Mouse (Mus musculus) left cerebral cortex, postnatal 14 days (tissue): ENCODE data around the gene Olfr295. TPM values are rescaled to one million over a fixed set of nuclear protein-coding genes. Genes with fewer than 3 reads are reported as not detected.

Experiments used
- DNase-seq, 2 experiments: peaks; one replicate each; pipeline ENCODE4 v3.0.0; 2021 to 2022; ENCODE audit warnings: low spot score in 2 of 2, mixed read lengths in 1 of 2
- intact Hi-C: fragments of 180-260 bp; cut with DNase I; formaldehyde crosslinking; loops from one replicate; pipeline ENCODE4 v1.15.1; 2025
- long read RNA-seq, 2 experiments: library from polyadenylated mRNA; stranded (forward); transcript quantifications; one replicate each; pipeline ENCODE4 v2.0.0; 2021
- total RNA-seq, 2 experiments: library from RNA; stranded (reverse); gene quantifications; 2 replicates each; pipeline ENCODE4 v1.2.3; 2021

Gene Olfr295
- not detected for total RNA-seq
- long read RNA-seq, experiment 1 = 0 reads
- long read RNA-seq, experiment 2 = 0 reads

DNA sequence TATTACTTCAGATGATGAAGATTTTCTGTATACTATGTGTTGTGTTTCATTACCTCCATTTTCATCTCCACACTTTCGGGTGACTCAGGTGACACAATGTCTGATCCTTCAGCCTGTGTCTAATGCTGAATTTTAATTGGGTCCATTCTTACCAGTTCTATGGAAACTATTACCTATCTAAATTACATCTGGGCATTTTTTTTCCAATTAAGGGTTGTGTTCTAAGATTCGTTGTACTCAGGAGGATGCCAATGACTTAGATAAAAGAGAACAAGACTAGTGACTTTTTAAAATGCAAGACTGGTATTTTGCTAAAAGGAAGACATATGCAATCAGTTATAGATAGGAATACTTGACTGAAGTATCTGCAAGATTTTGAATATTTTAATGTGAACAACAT, at the start of gene Olfr295:
Gene Olfr295, plus strand, starts transcription at position 301 of the 400 bp plus-strand sequence.
- intact Hi-C loops = no loop called here
- DNase-seq = no peak

- intact Hi-C loops = no loop called here
Measured at GRCm38 (mm10) chr7:86616543-86616942, 32.9 kb downstream of the Olfr295 start, which contains the start of gene Olfr294. Gene Olfr294, minus strand, starts transcription at chr7:86616643.

More at GRCm38 (mm10) chr7:86616543-86616942, 32.9 kb downstream of the Olfr295 start, which contains the start of gene Olfr294:
- no peak for DNase-seq

Other genes starting within 250 kb of the Olfr295 start
- gene Olfr307, start 246.3 kb upstream of the Olfr295 start, total RNA-seq = not detected
- not detected for gene Olfr305, start 216.9 kb upstream of the Olfr295 start, total RNA-seq
- gene Olfr304, start 197.2 kb upstream of the Olfr295 start, total RNA-seq = not detected
- gene Olfr303, start 186.1 kb upstream of the Olfr295 start, total RNA-seq = not detected
- not detected for gene Olfr301, start 180.0 kb upstream of the Olfr295 start, total RNA-seq
- not detected for gene Olfr299, start 123.9 kb upstream of the Olfr295 start, total RNA-seq
- gene Olfr298, start 91.4 kb upstream of the Olfr295 start, total RNA-seq = not detected
- not detected for gene Olfr297, start 63.9 kb upstream of the Olfr295 start, total RNA-seq
- not detected for gene Olfr294, start 32.8 kb downstream of the Olfr295 start, total RNA-seq
- gene Olfr293, start 65.2 kb downstream of the Olfr295 start, total RNA-seq = not detected
- not detected for gene Olfr292, start 104.5 kb downstream of the Olfr295 start, total RNA-seq
- gene Folh1, start 192.1 kb downstream of the Olfr295 start, total RNA-seq = 1 to 10 TPM; 4.7 to 5.1 TPM
- not detected for gene Vmn2r77, start 211.2 kb downstream of the Olfr295 start, total RNA-seq